Mouse (Mus musculus) myocyte (in vitro differentiated cells): ENCODE data around the gene Ndufaf2. TPM values are rescaled to one million over a fixed set of nuclear protein-coding genes. Genes with fewer than 3 reads are reported as not detected.

Experiments used
- H3K27me3 ChIP-seq: one replicate; pipeline ENCODE4 v1.6.1; 2011; ENCODE audit not compliant: control insufficient read depth, insufficient read depth, insufficient read length
- H3K36me3 ChIP-seq: one replicate; pipeline ENCODE4 v1.6.1; 2011; ENCODE audit not compliant: control insufficient read depth, insufficient read depth
- H3K4me2 ChIP-seq: one replicate; pipeline ENCODE4 v1.6.1; 2011; ENCODE audit warnings: low read depth, control low read depth
- H3K4me3 ChIP-seq: one replicate; pipeline ENCODE4 v1.5.1; 2011; ENCODE audit warnings: mild to moderate bottlenecking, control low read depth, moderate library complexity
- H3K79me2 ChIP-seq: one replicate; pipeline ENCODE4 v1.6.1; 2011; ENCODE audit not compliant: control insufficient read depth, insufficient read depth
- H3ac ChIP-seq: one replicate; pipeline ENCODE4 v1.6.1; 2011; ENCODE audit not compliant: control insufficient read depth, insufficient read length
- CEBPB ChIP-seq: IDR thresholded peaks from 2 replicates; pipeline ENCODE4 v1.6.1; 2011; ENCODE audit warnings: mild to moderate bottlenecking, moderate library complexity; ENCODE audit not compliant: poor library complexity, insufficient read depth, severe bottlenecking
- E2F4 ChIP-seq: IDR thresholded peaks from one replicate; pipeline ENCODE4 v1.6.1; 2011; ENCODE audit warnings: mild to moderate bottlenecking, control low read depth, moderate library complexity; ENCODE audit not compliant: insufficient read depth
- MAX ChIP-seq: IDR thresholded peaks from one replicate; pipeline ENCODE4 v1.6.1; 2011; ENCODE audit warnings: low read depth, mild to moderate bottlenecking, control low read depth
- MYOD1 ChIP-seq, 3 experiments: IDR thresholded peaks; one replicate each; pipeline ENCODE4 v1.6.1; 2011; ENCODE audit warnings: control low read depth in 2 of 3, low read depth in 2 of 3, mild to moderate bottlenecking in 2 of 3, moderate library complexity in 1 of 3; ENCODE audit not compliant: insufficient read length in 2 of 3, control insufficient read depth in 1 of 3
- MYOG ChIP-seq, 3 experiments: IDR thresholded peaks; one replicate each; pipeline ENCODE4 v1.6.1; 2011; ENCODE audit warnings: control low read depth in 2 of 3, low read depth in 2 of 3, mild to moderate bottlenecking in 2 of 3; ENCODE audit not compliant: insufficient read length in 2 of 3, control insufficient read depth in 1 of 3, insufficient read depth in 1 of 3
- POLR2A ChIP-seq: IDR thresholded peaks from one replicate; pipeline ENCODE4 v1.6.1; 2011; ENCODE audit warnings: low read depth, mild to moderate bottlenecking, control low read depth, moderate library complexity; ENCODE audit not compliant: insufficient read length
- POLR2AphosphoS2 ChIP-seq: IDR thresholded peaks from one replicate; pipeline ENCODE4 v1.6.1; 2011; ENCODE audit warnings: low read depth, control low read depth; ENCODE audit not compliant: insufficient read length
- REST ChIP-seq: IDR thresholded peaks from one replicate; pipeline ENCODE4 v1.6.1; 2011; ENCODE audit warnings: mild to moderate bottlenecking, control low read depth, moderate library complexity; ENCODE audit not compliant: insufficient read depth, insufficient read length
- SRF ChIP-seq: IDR thresholded peaks from one replicate; pipeline ENCODE4 v1.6.1; 2011; ENCODE audit warnings: low read depth; ENCODE audit not compliant: control insufficient read depth, insufficient read length
- TCF12 ChIP-seq: IDR thresholded peaks from one replicate; pipeline ENCODE4 v1.6.1; 2011; ENCODE audit warnings: mild to moderate bottlenecking, control low read depth; ENCODE audit not compliant: poor library complexity, insufficient read depth, severe bottlenecking
- TCF3 ChIP-seq: IDR thresholded peaks from one replicate; pipeline ENCODE4 v1.6.1; 2011; ENCODE audit warnings: low read depth, control low read depth; ENCODE audit not compliant: insufficient read length
- USF1 ChIP-seq: IDR thresholded peaks from one replicate; pipeline ENCODE4 v1.6.1; 2011; ENCODE audit warnings: low read depth, mild to moderate bottlenecking, control low read depth, moderate library complexity
- polyA plus RNA-seq: library from polyadenylated mRNA; unstranded; fragments of >200 nt; fragmentation: generic; extraction: Trizol; gene quantifications from one replicate; pipeline ENCODE4 v1.2.1, GENCODE M21; 2012; ENCODE audit warnings: missing spikeins

Gene Ndufaf2
- polyA plus RNA-seq, 1 experiment = 25.4 TPM

GRCm38 (mm10) chr13:108180821-108181220, 22.4 kb upstream of the Ndufaf2 start:
- TF ChIP-seq SRF = no peak
- no peak for TF ChIP-seq MAX
- no peak for TF ChIP-seq POLR2AphosphoS2
- no peak for TF ChIP-seq E2F4
- no peak for TF ChIP-seq MYOD1 (IDR thresholded peaks at IDR 0.05; ENCODE audit: control insufficient read depth in 1 of 3, insufficient read length in 2 of 3, low read depth in 2 of 3)
- TF ChIP-seq CEBPB = no peak
- TF ChIP-seq TCF3 = no peak
- no peak for TF ChIP-seq POLR2A
- no peak for TF ChIP-seq TCF12
- no peak for TF ChIP-seq MYOG (IDR thresholded peaks at IDR 0.05; ENCODE audit: control insufficient read depth in 1 of 3, insufficient read depth in 1 of 3, insufficient read length in 2 of 3, low read depth in 2 of 3)
- no peak for TF ChIP-seq REST
- TF ChIP-seq USF1 = no peak
- no peaks in the 10 kb centered on the region for H3K27me3 ChIP-seq
- H3K4me3 ChIP-seq = no peak overlapping the region
- no peaks in the 10 kb centered on the region for H3K79me2 ChIP-seq
- peaks cover 21% of the 10 kb centered on the region for H3K36me3 ChIP-seq
- no peak overlapping the region for H3K4me2 ChIP-seq
- H3ac ChIP-seq = no peak overlapping the region

GRCm38 (mm10) chr13:108179618-108180017, 21.2 kb upstream of the Ndufaf2 start:
- TF ChIP-seq MYOG (IDR thresholded peaks at IDR 0.05; ENCODE audit: control insufficient read depth in 1 of 3, insufficient read depth in 1 of 3, insufficient read length in 2 of 3, low read depth in 2 of 3) (no peak), MAX (no peak), TCF3 (no peak), POLR2AphosphoS2 (no peak), E2F4 (no peak), POLR2A (no peak)
- no peaks in the 10 kb centered on the region for H3K79me2 ChIP-seq
- H3K36me3 ChIP-seq = peaks cover 22% of the 10 kb centered on the region
- no peaks in the 10 kb centered on the region for H3K27me3 ChIP-seq
- H3K4me3 ChIP-seq = no peak overlapping the region
- no peak overlapping the region for H3K4me2 ChIP-seq
- H3ac ChIP-seq = no peak overlapping the region

GRCm38 (mm10) chr13:108170511-108170910, 12.1 kb upstream of the Ndufaf2 start:
- TF ChIP-seq MYOG (IDR thresholded peaks at IDR 0.05; ENCODE audit: control insufficient read depth in 1 of 3, insufficient read depth in 1 of 3, insufficient read length in 2 of 3, low read depth in 2 of 3) (no peak), USF1 (no peak), TCF12 (no peak), REST (no peak), TCF3 (no peak), CEBPB (no peak), POLR2A (no peak), SRF (no peak), MYOD1 (IDR thresholded peaks at IDR 0.05; ENCODE audit: control insufficient read depth in 1 of 3, insufficient read length in 2 of 3, low read depth in 2 of 3) (no peak), MAX (no peak)
- peaks cover 29% of the 10 kb centered on the region for H3K36me3 ChIP-seq
- H3K79me2 ChIP-seq = no peaks in the 10 kb centered on the region
- H3K4me3 ChIP-seq = no peak overlapping the region
- no peaks in the 10 kb centered on the region for H3K27me3 ChIP-seq
- no peak overlapping the region for H3K4me2 ChIP-seq
- H3ac ChIP-seq = no peak overlapping the region

GRCm38 (mm10) chr13:108170002-108170401, 11.6 kb upstream of the Ndufaf2 start:
- H3K27me3 ChIP-seq = no peaks in the 10 kb centered on the region
- TF ChIP-seq TCF3 (no peak), USF1 (no peak), SRF (no peak), MYOD1 (IDR thresholded peaks at IDR 0.05; ENCODE audit: control insufficient read depth in 1 of 3, insufficient read length in 2 of 3, low read depth in 2 of 3) (no peak), MAX (no peak)
- H3K4me3 ChIP-seq = no peak overlapping the region
- no peaks in the 10 kb centered on the region for H3K79me2 ChIP-seq
- H3ac ChIP-seq = no peak overlapping the region
- H3K36me3 ChIP-seq = peaks cover 24% of the 10 kb centered on the region
- H3K4me2 ChIP-seq = no peak overlapping the region

GRCm38 (mm10) chr13:108164621-108165020, 6.2 kb upstream of the Ndufaf2 start:
- peaks cover 3% of the 10 kb centered on the region for H3K79me2 ChIP-seq
- H3K4me3 ChIP-seq = no peak overlapping the region
- no peaks in the 10 kb centered on the region for H3K27me3 ChIP-seq
- H3ac ChIP-seq = no peak overlapping the region
- peaks cover 13% of the 10 kb centered on the region for H3K36me3 ChIP-seq
- H3K4me2 ChIP-seq = no peak overlapping the region
- no peak for TF ChIP-seq USF1
- TF ChIP-seq POLR2AphosphoS2 = no peak
- no peak for TF ChIP-seq MYOG (IDR thresholded peaks at IDR 0.05; ENCODE audit: control insufficient read depth in 1 of 3, insufficient read depth in 1 of 3, insufficient read length in 2 of 3, low read depth in 2 of 3)
- no peak for TF ChIP-seq TCF3
- TF ChIP-seq REST = no peak
- TF ChIP-seq SRF = no peak
- TF ChIP-seq MYOD1 (IDR thresholded peaks at IDR 0.05; ENCODE audit: control insufficient read depth in 1 of 3, insufficient read length in 2 of 3, low read depth in 2 of 3) = no peak
- no peak for TF ChIP-seq MAX
- no peak for TF ChIP-seq E2F4
